Mouse (Mus musculus) layer of hippocampus, postnatal 10 days (tissue): Measurements from ENCODE around the gene Chchd5. TPM values are rescaled to one million over a fixed set of nuclear protein-coding genes. Genes with fewer than 3 reads are reported as not detected.

ENCODE experiments used
- DNase-seq, 2 experiments: peaks; one replicate each; pipeline ENCODE4 v3.0.0; 2021; ENCODE audit warnings: low spot score in 2 of 2
- total RNA-seq, 2 experiments: library from RNA; stranded (reverse); gene quantifications; 2 replicates each; pipeline ENCODE4 v1.2.3; 2021

The Chchd5 gene
- total RNA-seq, 2 experiments from 2014 or later: 11.4 to 11.6 TPM

GRCm38 (mm10) chr2:129151111-129151510, 21.6 kb downstream of the Chchd5 start:
- DNase-seq: no peak

GRCm38 (mm10) chr2:129152751-129153150, 23.3 kb downstream of the Chchd5 start:
- DNase-seq: no peak

- no peak for DNase-seq
Measured at GRCm38 (mm10) chr2:129164815-129165214, 35.3 kb downstream of the Chchd5 start.

- no peak for DNase-seq
Measured at GRCm38 (mm10) chr2:129166466-129167463, 37.3 kb downstream of the Chchd5 start.

- DNase-seq: no peak
Measured at GRCm38 (mm10) chr2:129173386-129173785, 43.9 kb downstream of the Chchd5 start.

- peak; percentile 58 to 67 for DNase-seq
Measured at GRCm38 (mm10) chr2:129174474-129174873, 45.0 kb downstream of the Chchd5 start.

GRCm38 (mm10) chr2:129175636-129176035, 46.1 kb downstream of the Chchd5 start:
- no peak for DNase-seq

GRCm38 (mm10) chr2:129176676-129177420, 47.3 kb downstream of the Chchd5 start:
- no peak for DNase-seq

GRCm38 (mm10) chr2:129177661-129178060, 48.2 kb downstream of the Chchd5 start:
- no peak for DNase-seq

GRCm38 (mm10) chr2:129178182-129178908, 48.8 kb downstream of the Chchd5 start:
- no peak for DNase-seq

GRCm38 (mm10) chr2:129179946-129180853, 50.7 kb downstream of the Chchd5 start:
- no peak for DNase-seq

- no peak for DNase-seq
Measured at GRCm38 (mm10) chr2:129181509-129181908, 52.0 kb downstream of the Chchd5 start.

GRCm38 (mm10) chr2:129182412-129182811, 52.9 kb downstream of the Chchd5 start:
- DNase-seq: no peak

GRCm38 (mm10) chr2:129183561-129184031, 54.1 kb downstream of the Chchd5 start:
- DNase-seq: no peak

Other genes with a start within 250 kb of the Chchd5 start
- 1 to 10 TPM; 6.7 to 7.2 TPM for gene Zc3h8, start 185.6 kb upstream of the Chchd5 start, total RNA-seq
- gene Zc3h6, start 162.3 kb upstream of the Chchd5 start, total RNA-seq: 10 to 100 TPM; 13.0 to 13.2 TPM
- gene Gm10762, start 162.0 kb upstream of the Chchd5 start, total RNA-seq: 10 to 100 TPM; 10.8 to 11.6 TPM
- gene Vinac1, start 81.5 kb upstream of the Chchd5 start, total RNA-seq: under 1 TPM; 0.18 to 0.27 TPM
- gene Ttl, start 63.8 kb upstream of the Chchd5 start, total RNA-seq: 10 to 100 TPM; 61.4 to 62.4 TPM
- gene Polr1b, start 28.7 kb upstream of the Chchd5 start, total RNA-seq: 10 to 100 TPM; 17.5 to 19.5 TPM
- gene Slc20a1, start 69.1 kb downstream of the Chchd5 start, total RNA-seq: 100 to 1,000 TPM in 1 of 2 experiments, 10 to 100 TPM in 1; 97.4 to 124 TPM
- gene Ckap2l, start 167.5 kb downstream of the Chchd5 start, total RNA-seq: 1 to 10 TPM; 3.3 to 4.1 TPM
- under 1 TPM in 1 of 2 experiments, not detected in 1; 0.56 TPM for gene Il1a, start 180.3 kb downstream of the Chchd5 start, total RNA-seq
- not detected for gene Il1b, start 241.4 kb downstream of the Chchd5 start, total RNA-seq